Mouse (Mus musculus): ENCODE data around the gene Hgf.

- TF ChIP-seq CTCF (IDR thresholded peaks at IDR 0.05; ENCODE audit: low read depth) (no peak), EP300 (IDR thresholded peaks at IDR 0.05; ENCODE audit: low read depth) (no peak)
Measured at GRCm38 (mm10) chr5:16597996-16598395, 44.7 kb downstream of the Hgf start.

Measured in heart, postnatal 0 days (tissue).